Mouse (Mus musculus) heart, postnatal 0 days (tissue): Measurements from ENCODE around the gene Polr3c. TPM values are rescaled to one million over a fixed set of nuclear protein-coding genes. Genes with fewer than 3 reads are reported as not detected.
"Not testable (repeated sequence)": the region's sequence is repeated elsewhere in the genome, so short reads cannot be mapped to it uniquely, and the experiment has no call there.

Experiments used
- ATAC-seq: fragments of 200-750 bp; cut with Nextera tagmentation; 2 replicates; pipeline ENCODE4 v1.8.0; 2017; ENCODE audit warnings: low read depth, moderate number of reproducible peaks, moderate library complexity; ENCODE audit not compliant: insufficient read depth
- DNase-seq: peaks from one replicate; pipeline ENCODE4 v3.0.0-alpha.2; 2016; ENCODE audit warnings: low spot score
- H3K27ac ChIP-seq: fragments of 300-500 bp; sonication (generic); 2 replicates; pipeline ENCODE4 v1.5.1; 2014; ENCODE audit warnings: low read depth, mild to moderate bottlenecking
- H3K27me3 ChIP-seq: fragments of 300-500 bp; sonication (generic); 2 replicates; pipeline ENCODE4 v1.6.1; 2014; ENCODE audit warnings: low read length, mixed read lengths; ENCODE audit not compliant: control insufficient read depth, insufficient read depth
- H3K36me3 ChIP-seq: fragments of 300-500 bp; sonication (generic); replicated peaks from 2 replicates; pipeline ENCODE4 v1.6.1; 2014; ENCODE audit warnings: low read length, mixed read lengths; ENCODE audit not compliant: control insufficient read depth, insufficient read depth
- H3K4me1 ChIP-seq: fragments of 300-500 bp; sonication (generic); 2 replicates; pipeline ENCODE4 v1.6.1; 2014; ENCODE audit warnings: antibody characterized with exemption; ENCODE audit not compliant: control insufficient read depth, insufficient read depth
- H3K4me2 ChIP-seq: fragments of 300-500 bp; sonication (generic); 2 replicates; pipeline ENCODE4 v1.6.1; 2014; ENCODE audit warnings: low read depth, mild to moderate bottlenecking, low read length, moderate library complexity
- H3K4me3 ChIP-seq: fragments of 300-500 bp; sonication (generic); 2 replicates; pipeline ENCODE4 v1.5.1; 2014; ENCODE audit warnings: low read depth, low read length
- H3K9ac ChIP-seq: fragments of 300-500 bp; sonication (generic); replicated peaks from 2 replicates; pipeline ENCODE4 v1.6.1; 2014; ENCODE audit warnings: low read depth, low read length, mixed read lengths
- H3K9me3 ChIP-seq: fragments of 300-500 bp; sonication (generic); replicated peaks from 2 replicates; pipeline ENCODE4 v1.6.1; 2016; ENCODE audit warnings: low read length; ENCODE audit not compliant: control insufficient read depth
- CTCF ChIP-seq: IDR thresholded peaks from 2 replicates; pipeline ENCODE4 v1.5.1; 2016; ENCODE audit warnings: antibody characterized with exemption, control low read depth, low read depth
- EP300 ChIP-seq: IDR thresholded peaks from 2 replicates; pipeline ENCODE4 v1.6.1; 2016; ENCODE audit warnings: antibody characterized with exemption, low read depth
- WGBS: fragments of 180-500 bp; shearing (Covaris S2); extraction: QIAGEN DNeasy Blood & Tissue Kit; methylation state at CpG from one replicate; pipeline ENCODE4 v1.1.7; 2014; 5-methylcytosine and 5-hydroxymethylcytosine counted together
- polyA plus RNA-seq: library from polyadenylated mRNA; unstranded; fragments of >200 nt; fragmentation: Nextera tagmentation; extraction: Ambion mirVana; gene quantifications from 2 replicates; pipeline ENCODE4 v1.2.1, GENCODE M21; 2015
- total RNA-seq: library from RNA; depleted of rRNA; stranded (reverse); fragments of >200 nt; gene quantifications from 2 replicates; pipeline ENCODE4 v1.2.3, GENCODE M21; 2014; ENCODE audit warnings: low replicate concordance

The Polr3c gene
- total and polyA plus RNA-seq, 2 experiments from 2014 or later, result 23.0 to 25.4 TPM

DNA sequence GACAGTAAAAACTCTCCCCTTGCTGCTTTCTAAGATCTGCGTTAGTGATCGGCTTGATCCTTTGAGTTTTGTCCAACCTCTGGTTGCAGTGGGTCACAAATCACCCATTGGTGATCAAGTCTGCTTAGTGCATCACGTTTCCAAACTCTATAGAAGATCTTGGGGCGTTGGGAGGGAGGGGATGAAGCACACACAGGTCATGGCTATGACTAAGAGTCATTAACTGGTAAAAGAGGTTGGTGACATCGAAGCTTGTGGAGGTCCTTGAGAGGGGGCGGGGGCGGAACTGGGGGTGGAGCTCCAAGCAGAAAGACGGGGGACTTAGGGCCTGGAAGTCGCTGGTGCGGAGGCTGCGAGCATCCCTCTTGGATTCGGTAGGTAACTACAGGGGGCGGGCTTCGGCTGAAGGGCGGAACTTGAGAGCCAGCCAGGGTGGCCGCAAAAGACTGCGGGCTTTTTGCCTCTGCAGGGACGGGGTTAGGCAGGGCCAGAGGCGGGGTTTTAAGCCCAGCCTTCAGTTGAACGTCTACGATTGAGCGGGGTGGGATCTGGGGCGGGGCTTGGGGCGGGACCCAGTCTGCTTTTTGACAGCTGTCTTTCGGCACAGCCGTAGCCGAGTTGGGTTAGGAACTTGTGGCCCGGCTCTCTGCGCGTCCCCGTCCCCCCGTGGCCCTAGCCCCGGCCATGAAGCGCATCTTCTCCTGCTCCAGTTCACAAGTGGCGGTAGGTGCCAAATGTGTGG, 57.5 kb downstream of the Polr3c start, which contains the start of gene Ankrd35:
Gene Ankrd35 (plus strand): TSS at position 405 of the 742 bp plus-strand sequence.
- Histone ChIP-seq H3K27ac (no peak within 1 kb of the TSS), H3K4me1 (no peaks in the 10 kb centered on the region), H3K9ac (0 out of 2 replicates have a peak within 1 kb of the TSS, but pooled peaks have one; percentile 12), H3K27me3 (0 out of 2 replicates have a peak, but pooled peaks cover 8% of the 10 kb centered on the region), H3K9me3 (no peaks in the 10 kb centered on the region), H3K36me3 (no peaks in the 10 kb centered on the region), H3K4me2 (peak within 1 kb of the TSS; percentile 76), H3K4me3 (peak within 1 kb of the TSS; percentile 51)
- DNase-seq, result peak; percentile 86
- peak; percentile 29 for TF ChIP-seq CTCF
- no peak for TF ChIP-seq EP300
- peak; percentile 97 for ATAC-seq
- WGBS, result 6% methylated on average over 35 of the region's 35 CpGs

DNA sequence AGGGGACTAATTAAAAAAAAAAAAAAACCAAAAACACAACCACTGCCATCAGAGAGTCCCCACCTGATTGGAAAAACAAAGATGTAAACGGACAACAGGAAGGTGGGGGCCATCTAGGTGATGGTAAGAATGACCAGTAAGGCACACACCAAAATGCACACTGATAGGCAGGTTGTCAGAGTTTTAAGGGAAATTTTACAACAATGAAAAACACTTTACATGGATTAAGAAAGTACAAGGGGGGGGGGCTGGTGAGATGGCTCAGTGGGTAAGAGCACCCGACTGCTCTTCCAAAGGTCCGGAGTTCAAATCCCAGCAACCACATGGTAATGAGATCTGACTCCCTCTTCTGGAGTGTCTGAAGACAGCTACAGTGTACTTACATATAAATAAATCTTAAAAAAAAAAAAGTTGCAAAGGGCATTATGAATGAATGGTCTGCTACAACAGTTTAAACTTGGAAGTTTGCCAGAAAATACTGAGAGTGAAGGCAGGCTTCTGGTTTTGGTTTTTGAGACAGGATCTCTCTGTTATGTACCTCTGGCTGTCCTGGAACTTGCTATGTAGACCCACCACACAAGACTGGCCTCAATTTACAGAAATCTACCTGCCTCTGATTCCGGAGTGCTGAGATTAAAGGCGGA, 58.9 kb downstream of the Polr3c start:
- ATAC-seq, result no peak
- 91% methylated on average over 5 of the region's 5 CpGs for whole genome bisulfite sequencing

GRCm38 (mm10) chr3:96667316-96667715, 60.1 kb downstream of the Polr3c start:
- H3K9ac ChIP-seq, result no peak overlapping the region
- H3K4me3 ChIP-seq, result no peak overlapping the region
- no peak for ATAC-seq
- H3K27me3 ChIP-seq, result 0 out of 2 replicates have a peak, but pooled peaks cover 8% of the 10 kb centered on the region
- H3K4me1 ChIP-seq, result no peaks in the 10 kb centered on the region
- WGBS, result 18% methylated on average over 1 of the region's 1 CpGs
- H3K36me3 ChIP-seq, result no peaks in the 10 kb centered on the region
- H3K9me3 ChIP-seq, result no peaks in the 10 kb centered on the region
- TF ChIP-seq EP300 (no peak), CTCF (peak; percentile 42)
- H3K27ac ChIP-seq, result no peak overlapping the region
- H3K4me2 ChIP-seq, result no peak overlapping the region
- DNase-seq, result no peak

More for the DNA sequence above, 58.9 kb downstream of the Polr3c start:
- Histone ChIP-seq H3K36me3 (no peaks in the 10 kb centered on the region), H3K4me3 (no peak overlapping the region), H3K4me1 (no peaks in the 10 kb centered on the region), H3K4me2 (no peak overlapping the region), H3K27ac (no peak overlapping the region), H3K9me3 (no peaks in the 10 kb centered on the region), H3K9ac (no peak overlapping the region), H3K27me3 (0 out of 2 replicates have a peak, but pooled peaks cover 8% of the 10 kb centered on the region)
- TF ChIP-seq EP300, result no peak
- TF ChIP-seq CTCF, result no peak
- no peak for DNase-seq

- H3K9ac ChIP-seq, result no peak overlapping the region
- 84% methylated on average over 5 of the region's 5 CpGs for WGBS
- ATAC-seq (no peak), DNase-seq (no peak)
- H3K4me1 ChIP-seq, result no peaks in the 10 kb centered on the region
- 0 out of 2 replicates have a peak, but pooled peaks cover 4% of the 10 kb centered on the region for H3K27me3 ChIP-seq
- no peak overlapping the region for H3K27ac ChIP-seq
- H3K4me3 ChIP-seq, result no peak overlapping the region
- no peaks in the 10 kb centered on the region for H3K9me3 ChIP-seq
- H3K4me2 ChIP-seq, result no peak overlapping the region
- no peak for TF ChIP-seq CTCF
- no peak for TF ChIP-seq EP300
- H3K36me3 ChIP-seq, result no peaks in the 10 kb centered on the region
These were observed 60.5 kb downstream of the Polr3c start for GRCm38 (mm10) chr3:96666916-96667315.

DNA sequence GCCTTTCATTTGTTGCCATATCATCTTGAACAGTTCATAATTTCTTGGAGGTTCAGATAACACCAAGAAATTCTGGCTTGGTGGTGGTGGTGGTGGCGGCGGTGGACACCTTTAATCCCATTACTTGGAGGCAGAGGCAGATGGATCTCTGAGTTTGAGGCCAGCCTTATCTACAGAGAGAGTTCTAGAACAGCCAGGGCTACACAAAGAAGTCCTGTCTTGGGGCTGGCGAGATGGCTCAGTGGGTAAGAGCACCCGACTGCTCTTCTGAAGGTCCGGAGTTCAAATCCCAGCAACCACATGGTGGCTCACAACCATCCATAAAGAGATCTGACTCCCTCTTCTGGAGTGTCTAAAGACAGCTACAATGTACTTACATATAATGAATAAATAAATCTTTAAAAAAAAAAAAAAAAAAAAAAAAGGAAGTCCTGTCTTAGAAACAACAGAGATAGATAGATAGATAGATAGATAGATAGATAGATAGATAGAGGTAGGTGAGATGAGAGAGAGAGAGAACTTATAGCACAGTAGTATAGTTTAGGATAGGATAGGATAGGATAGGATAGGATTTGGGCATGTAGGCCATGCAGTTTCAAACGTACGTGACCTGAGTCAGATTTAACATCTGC, 61.6 kb downstream of the Polr3c start:
- WGBS, result 81% methylated on average over 7 of the region's 7 CpGs
- not testable (repeated sequence) for H3K4me3 ChIP-seq, H3K36me3 ChIP-seq, ATAC-seq, H3K4me1 ChIP-seq, H3K9ac ChIP-seq, H3K9me3 ChIP-seq, H3K27me3 ChIP-seq, H3K27ac ChIP-seq, DNase-seq, H3K4me2 ChIP-seq
